Mouse (Mus musculus) yolk sac, embryonic 10.5 days (tissue): ENCODE data around the gene Olfr724.
"Not testable (repeated sequence)": the region's sequence is repeated elsewhere in the genome, so short reads cannot be mapped to it uniquely, and the experiment has no call there.

Source experiments
- DNase-seq: peaks from one replicate; pipeline ENCODE4 v3.0.0-alpha.2; 2017; ENCODE audit warnings: low spot score

Gene Olfr724

GRCm38 (mm10) chr14:49963174-49963573 is at the start of gene Olfr724:
Gene Olfr724 (minus strand): TSS chr14:49963274.
- DNase-seq: not testable (repeated sequence)

- DNase-seq: no peak
Measured at GRCm38 (mm10) chr14:49955890-49956289, 7.2 kb downstream of the Olfr724 start.

- DNase-seq: not testable (repeated sequence)
Measured at GRCm38 (mm10) chr14:49931687-49932086, 31.4 kb downstream of the Olfr724 start, which contains the start of gene Olfr723. Gene Olfr723 (minus strand): TSS chr14:49931787.
